Mouse (Mus musculus) hematopoietic stem cell, adult 5-6 weeks (primary cell): ENCODE measurements around the gene Rps10. TPM values are rescaled to one million over a fixed set of nuclear protein-coding genes. Genes with fewer than 3 reads are reported as not detected.
"Not testable (repeated sequence)": the region's sequence is repeated elsewhere in the genome, so short reads cannot be mapped to it uniquely, and the experiment has no call there.

Experiments
- ATAC-seq, 2 experiments: fragments of 125-278 bp in 1 of 2; replicated peaks in 1 of 2; 2 replicates each; pipeline ENCODE4 v1.8.0; 2016 to 2017; ENCODE audit warnings: inconsistent platforms in 2 of 2, mild to moderate bottlenecking in 2 of 2, moderate number of reproducible peaks in 2 of 2, low read depth in 1 of 2, moderate TSS enrichment in 1 of 2; ENCODE audit not compliant: low FRiP score in 2 of 2, poor library complexity in 2 of 2, severe bottlenecking in 2 of 2, insufficient read depth in 1 of 2, low TSS enrichment in 1 of 2
- total RNA-seq: library from RNA; stranded (forward); fragments of 172-1452, 232-1000 nt; gene quantifications from 2 replicates; pipeline ENCODE4 v1.2.3, GENCODE M21; 2017

Gene Rps10
- total RNA-seq, 1 experiment from 2014 or later, result 3,551 TPM

DNA sequence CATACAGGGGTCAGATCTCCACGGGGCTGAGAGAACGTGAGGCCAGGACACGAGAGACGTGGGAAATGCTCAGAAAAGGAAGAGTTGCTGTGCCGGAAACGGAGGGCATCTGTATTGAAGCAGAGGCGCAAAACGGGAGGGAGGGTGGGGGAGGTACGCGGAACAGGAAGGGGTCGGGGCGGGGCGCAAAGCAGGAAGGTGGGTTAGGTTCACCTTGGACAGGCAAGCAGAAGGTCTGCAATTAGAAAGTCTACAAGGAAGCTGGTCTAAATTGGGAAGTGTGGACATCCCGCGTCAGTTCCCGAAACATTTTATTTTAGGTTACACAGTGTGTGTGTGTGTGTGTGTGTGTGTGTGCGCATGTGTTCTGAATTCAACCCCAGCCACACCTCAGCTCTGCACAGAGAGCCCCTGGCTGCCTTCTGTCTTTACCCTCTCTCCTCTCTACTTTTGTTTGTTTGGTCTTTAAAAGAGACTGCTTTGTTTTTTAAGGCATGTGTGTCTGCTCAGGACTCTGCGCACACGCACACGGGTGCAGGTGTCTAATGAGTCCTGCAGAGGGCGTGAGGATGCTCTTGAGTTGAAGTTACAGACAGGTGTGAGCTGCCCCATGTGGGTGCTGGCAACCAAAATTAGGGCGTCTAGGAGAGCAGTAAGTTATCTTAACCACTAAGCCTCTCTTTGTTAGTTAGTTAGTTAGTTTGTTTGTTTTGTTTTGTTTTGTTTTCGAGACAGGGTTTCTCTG, 15.7 kb upstream of the Rps10 start:
- no peak; a peak in 1 of 4 replicates for ATAC-seq

DNA sequence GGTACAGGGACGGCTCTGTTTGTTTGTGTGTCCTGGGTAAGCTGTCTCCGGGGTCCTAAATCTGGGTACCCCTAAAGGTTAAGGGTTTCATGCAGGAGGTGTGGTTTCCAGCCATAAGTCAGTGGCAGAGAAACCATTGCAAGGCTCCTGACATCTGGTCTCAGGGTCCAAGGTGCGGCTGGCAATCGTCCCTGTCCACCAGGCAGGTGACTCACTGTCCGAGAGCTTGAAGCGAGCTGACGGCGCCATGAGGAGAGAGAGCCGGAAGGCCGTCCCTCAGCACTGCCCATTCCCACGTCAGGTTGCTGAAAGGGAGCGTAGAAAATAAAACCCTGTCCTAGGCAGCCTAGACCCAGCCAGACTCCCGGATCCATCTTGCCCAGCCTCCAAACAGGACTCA, 14.1 kb upstream of the Rps10 start:
- no peak for ATAC-seq

DNA sequence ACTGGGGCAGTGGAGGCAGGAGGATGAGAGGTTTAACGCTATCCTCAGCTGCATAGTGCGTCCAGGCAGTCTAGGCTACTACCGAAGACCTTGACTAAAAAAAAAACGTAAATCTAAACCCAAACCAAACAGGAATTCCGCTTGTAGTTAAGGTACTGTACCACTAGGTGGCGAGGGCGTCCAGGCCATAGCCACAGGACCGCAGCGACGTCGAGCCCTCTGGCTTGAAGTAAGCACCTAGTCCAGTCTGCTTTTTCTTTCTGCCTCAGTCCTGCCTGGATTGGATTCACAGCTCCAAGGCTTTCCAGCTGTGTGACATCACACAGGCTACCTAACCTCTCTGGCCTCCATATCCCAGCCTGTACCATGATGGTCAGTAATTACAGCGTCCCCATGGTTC, 13.7 kb upstream of the Rps10 start:
- ATAC-seq, result peak; percentile 78 to 87

DNA sequence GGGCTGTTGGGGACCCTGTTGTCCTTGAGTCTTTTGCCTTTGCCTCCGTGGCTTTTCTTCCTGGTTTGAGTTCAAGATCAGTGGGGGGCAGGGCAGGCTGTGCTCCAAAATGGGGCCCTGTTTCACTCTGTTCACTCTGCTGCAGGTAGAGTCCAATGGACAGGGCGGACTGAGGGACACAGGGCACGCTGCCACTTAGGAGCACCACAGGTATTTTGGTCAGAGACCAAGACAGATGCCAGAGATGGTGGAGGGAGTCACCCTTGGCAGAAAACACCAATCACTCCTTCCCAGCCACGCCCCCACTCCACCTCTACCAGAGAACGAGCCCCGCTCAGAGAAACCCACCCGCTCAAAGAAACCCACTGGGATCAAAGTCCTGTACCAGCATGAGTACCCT, 9.3 kb upstream of the Rps10 start:
- no peak for ATAC-seq

DNA sequence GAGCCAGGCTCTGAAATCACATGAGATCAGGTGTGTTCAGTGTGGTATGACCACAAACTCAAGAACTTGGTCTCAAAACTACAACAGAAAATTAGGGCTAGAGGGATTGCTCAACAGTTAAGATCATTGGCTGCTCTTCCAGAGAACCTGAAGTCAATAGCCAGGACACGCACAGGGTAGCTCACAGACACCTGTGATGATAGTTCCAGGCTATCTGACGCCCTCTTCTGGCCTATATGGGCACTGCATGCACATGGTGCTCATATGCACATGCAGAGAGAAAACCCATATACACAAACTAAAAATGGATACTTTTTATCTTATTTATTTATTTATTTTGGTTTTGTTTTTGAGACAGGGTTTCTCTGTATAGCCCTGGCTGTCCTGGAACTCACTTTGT, 8.1 kb upstream of the Rps10 start:
- ATAC-seq, result no peak

DNA sequence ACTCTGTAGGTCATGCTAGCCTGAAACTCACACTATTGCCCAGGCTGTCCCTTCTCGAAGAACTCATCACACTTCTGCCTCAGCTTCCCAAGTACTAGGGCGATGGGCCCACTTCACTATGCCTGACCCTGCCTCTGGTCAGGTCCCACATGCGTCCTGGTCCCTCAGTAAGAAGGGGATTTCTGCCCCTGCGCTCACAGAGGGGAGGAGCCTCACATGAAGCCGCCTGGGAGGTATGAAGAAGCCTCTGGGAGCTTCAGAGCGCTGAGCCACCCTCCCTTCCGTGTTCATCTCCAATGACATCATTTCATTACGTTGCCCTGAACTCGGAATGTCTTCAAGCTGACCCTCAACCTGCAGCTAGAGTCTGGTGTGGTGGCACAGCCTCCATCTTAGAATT, 7.3 kb upstream of the Rps10 start:
- ATAC-seq, result no peak

DNA sequence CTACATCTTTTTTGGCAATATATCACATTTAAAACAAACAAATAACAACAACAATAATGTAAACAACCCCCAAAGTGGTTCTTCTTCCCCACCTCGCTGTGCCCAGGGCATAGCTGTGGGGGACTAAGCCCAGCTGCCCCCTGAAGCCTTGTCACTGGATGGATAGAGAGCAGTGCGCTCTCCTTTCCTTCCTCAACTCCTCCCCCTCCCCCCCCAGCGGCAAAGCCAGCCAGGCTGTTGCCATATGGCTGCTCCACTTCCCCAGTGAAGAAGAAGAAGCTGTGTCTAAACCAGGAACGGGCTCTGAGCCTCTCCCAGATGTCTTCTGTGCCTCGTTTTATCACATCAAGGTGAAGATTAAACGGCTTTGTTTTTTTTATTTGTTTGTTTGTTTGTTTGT, 6.6 kb upstream of the Rps10 start:
- peak in 1 of 2 experiments; percentile 40; a peak in 1 of 4 replicates for ATAC-seq

DNA sequence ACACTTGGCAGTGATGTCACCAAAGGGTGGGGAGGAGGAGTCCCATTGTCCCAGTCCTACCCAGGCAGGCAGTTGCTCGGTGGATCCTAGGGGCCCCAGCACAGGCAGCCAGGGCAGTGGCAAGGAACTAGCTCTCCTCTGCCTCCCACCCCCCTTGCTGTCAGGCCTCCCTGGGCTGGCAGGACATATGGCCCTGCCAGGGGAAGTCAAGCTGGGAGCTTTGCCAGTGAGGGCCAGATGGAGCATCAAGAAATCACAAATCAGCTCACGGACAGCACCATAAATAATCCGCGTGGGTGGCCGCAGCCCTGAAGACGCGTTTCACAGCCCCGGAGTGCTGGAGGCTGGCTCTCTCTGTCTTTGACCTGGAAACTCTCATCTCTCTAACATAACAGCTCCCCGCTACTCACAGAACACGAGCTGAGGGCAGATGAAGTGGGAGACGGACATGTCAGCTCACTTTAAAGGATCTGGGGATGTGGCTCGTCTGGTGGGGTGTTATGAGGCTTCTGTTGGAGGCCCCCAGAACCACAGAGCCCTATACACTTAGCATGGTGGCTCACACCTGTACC, 6.1 kb upstream of the Rps10 start:
- peak; percentile 80 to 86 for ATAC-seq

DNA sequence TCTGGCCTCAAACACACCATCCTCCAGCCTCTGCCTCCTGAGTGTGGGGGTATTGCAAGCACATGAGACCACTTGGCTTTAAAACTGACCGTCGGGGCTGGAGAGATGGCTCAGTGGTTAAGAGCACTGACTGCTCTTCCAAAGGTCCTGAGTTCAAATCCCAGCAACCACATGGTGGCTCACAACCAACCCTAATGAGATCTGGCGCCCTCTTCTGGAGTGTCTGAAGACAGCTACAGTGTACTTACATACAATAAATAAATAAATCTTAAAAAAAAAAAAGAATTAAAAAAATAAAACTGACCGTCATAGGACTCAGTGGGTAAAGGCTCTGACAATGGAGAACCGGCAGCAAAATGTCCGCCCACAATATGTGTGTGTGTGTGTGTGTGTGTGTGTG, 3.4 kb upstream of the Rps10 start:
- ATAC-seq, result not testable (repeated sequence)

DNA sequence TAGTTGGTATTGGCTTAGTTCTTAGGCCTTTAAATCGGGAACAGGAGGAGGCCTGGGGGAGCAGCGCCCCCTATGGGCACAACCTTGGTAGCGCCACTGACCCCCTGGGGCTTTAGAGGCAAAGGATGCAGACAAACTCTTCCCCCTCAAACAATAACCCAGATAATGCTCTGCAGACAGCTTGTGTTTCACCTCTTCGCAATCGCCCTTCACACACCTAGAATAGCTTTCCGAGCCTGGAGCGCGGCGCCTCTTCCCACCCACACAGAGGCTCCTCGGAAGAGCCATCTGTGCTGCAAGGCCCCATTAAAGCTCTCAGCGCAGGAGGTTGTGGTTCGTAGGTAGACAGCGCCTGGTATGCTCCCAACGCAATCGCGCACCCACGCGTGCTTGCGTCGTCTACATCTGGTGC, 2.5 kb upstream of the Rps10 start:
- no peak for ATAC-seq

DNA sequence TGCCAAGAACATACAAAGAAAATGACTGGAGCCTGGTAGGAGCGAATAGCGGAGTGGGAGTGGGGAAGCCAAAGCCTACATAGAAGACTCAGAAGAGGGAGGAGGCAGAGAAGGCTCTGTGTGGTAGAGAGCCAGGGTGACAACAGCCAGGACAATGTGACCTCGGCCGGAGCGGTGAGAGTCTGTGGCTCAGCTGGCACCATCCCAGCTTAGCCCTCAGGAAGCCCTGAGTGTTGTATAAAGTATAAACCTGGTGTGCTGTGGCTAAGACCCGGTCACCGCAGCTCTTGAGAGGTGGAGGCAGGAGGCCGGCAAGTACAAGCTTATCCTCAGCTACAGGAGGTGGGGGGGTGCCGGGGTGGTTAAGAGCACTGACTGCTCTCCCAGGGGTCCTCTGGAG, 864 bp upstream of the Rps10 start:
- ATAC-seq, result peak; percentile 7 to 52; a peak in 2 of 4 replicates

DNA sequence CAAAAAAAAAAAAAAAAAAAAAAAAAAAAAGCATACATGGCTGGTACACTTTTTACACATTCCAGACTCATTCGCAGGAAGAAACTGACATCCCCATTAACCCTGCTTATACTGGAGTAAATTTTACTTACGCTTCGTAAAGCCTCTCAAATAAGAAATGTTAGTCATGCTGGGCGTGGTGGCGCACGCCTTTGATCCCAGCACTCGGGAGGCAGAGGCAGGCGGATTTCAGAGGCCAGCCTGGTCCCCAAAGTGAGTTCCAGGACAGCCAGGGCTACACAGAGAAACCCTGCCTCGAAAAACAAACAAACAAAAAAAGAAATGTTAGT, 930 bp downstream of the Rps10 start:
- not testable (repeated sequence) for ATAC-seq

DNA sequence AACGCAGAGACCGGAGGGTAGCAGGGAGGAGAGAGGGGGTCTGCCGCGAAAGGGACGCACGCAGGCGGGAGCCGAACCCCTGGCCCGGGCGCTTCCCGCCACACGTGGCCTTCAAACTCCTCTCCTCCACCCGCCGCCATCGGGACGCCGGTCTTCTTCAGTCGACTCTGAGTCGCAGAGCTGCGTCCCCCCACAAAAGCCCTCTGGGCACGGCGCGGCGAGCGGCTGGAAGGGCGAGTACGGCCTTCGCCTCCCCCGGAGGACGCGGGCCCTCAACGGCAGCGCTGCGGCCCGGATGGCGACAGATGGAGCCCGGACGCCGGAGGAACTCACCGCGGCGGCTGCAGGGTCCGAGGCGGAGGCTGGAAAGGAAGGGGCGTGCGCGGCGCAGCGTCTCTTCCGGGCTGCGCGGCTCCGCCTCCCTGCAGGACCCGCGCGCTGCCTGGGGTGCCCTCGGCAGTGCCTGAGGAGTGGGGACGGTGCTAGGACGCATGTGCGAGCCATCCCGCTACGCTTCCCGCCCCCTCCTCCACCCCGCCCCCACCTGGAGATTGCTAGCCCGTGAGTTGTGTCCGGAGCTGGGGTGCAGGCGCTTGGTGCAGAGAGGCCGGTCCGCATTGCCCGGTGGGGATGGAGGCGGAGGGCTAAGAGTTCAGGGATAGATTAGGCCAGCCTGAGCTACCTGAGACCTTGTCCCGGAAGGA, 1.4 kb downstream of the Rps10 start, which contains the start of gene RPS10-NUDT3:
Gene RPS10-NUDT3 (minus strand): TSS at position 352 of the 704 bp plus-strand sequence.
- peak; percentile 70 to 85 for ATAC-seq

DNA sequence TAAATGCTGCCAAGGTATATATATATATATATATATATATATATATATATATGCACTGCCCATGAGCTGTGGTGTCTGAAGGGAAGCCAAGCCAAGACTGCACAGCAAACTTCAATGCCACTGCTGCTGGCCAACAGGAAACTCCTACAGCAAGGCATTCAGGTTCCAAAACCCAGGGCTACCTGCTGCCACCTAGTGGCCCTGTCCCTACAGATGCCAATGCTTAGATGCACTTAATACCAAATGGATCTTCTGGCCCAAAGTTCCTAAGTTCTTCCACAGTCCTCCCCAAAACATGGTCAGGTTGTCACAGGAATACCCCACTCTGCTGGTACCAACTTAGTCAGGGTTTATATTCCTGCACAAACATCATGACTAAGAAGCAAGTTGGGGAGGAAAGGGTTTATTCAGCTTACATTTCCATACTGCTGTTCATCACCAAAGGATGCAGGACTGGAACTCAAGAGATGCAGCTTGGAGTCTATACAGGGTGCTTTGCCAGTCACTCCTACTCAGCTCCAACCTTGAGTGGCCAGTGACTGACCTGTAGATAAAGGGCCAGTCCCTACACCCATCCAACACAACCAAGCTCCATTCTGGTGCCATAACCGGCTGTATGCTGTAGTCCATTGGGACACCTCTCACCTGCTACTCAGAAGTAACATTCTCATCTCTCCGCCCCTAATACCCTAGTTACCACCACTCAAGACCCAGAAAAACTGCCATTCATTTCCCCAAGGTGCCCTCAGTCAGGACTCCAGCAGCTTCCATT, 7.0 kb downstream of the Rps10 start:
- peak; percentile 76 to 77 for ATAC-seq

DNA sequence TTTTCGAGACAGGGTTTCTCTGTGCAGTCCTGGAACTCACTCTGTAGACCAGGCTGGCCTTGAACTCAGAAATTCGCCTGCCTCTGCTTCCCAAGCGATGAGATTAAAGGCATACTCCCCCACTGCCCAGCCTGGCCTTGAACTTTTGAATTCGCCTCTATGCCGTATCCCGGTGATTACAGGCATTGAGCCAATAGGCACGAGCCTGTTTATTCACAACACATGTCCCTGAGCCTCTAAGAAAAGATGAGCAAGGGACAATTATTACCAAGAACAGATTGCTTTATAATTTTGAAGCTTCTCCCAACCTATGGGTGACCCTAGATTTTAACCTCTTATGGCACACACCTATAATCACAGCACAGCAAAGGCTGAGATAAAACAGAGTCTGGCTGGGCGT, 8.1 kb downstream of the Rps10 start:
- no peak for ATAC-seq

DNA sequence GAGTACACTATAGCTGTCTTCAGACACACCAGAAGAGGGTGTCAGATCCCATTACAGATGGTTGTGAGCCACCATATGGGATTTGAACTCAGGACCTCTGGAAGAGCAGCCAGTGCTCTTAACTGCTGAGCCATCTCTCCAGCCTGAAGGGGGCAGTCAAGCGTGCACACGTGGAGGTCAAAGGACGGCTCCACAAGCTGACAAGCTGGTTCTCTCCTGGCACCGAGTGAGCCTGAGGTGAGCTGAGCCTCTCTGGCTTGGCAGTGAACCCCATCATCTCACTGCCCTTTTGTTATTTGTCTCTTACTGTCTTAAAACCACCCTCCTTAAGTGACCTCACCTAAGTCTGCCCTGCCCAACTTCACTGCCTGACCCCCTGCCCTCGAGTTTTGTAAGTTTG, 9.0 kb downstream of the Rps10 start:
- ATAC-seq, result no peak

DNA sequence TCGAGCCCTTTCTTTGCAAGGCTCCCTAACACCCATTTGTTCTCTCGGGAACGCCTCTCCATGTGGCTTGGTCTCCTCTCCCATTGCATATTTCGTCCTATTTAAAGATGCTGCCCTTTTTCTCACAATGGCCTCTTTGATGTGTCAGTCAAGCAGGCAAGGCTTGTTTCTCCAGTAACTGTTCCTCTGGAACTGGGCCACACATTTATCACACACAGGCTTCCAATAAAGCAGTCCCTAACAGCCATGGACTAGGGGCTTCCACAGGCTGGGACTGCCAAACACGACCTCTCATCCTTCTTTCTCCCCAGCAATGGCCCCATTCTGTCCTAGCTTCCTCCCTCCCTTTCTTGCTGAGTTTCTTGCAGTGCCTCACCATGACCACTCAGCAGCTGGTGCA, 9.8 kb downstream of the Rps10 start:
- no peak for ATAC-seq
